Mouse (Mus musculus) monocyte, adult 5-6 weeks (primary cell): Measurements from ENCODE around the gene 0610040J01Rik. TPM values are rescaled to one million over a fixed set of nuclear protein-coding genes. Genes with fewer than 3 reads are reported as not detected.
A peak's percentile ranks its signal among the peaks of the same experiment; 100 is the strongest.
"Not testable (repeated sequence)": the region's sequence is repeated elsewhere in the genome, so short reads cannot be mapped to it uniquely, and the experiment has no call there.

Source experiments
- ATAC-seq: fragments of 153-309, 156-312 bp; replicated peaks from 2 replicates; pipeline ENCODE4 v1.8.0; 2017; ENCODE audit warnings: mild to moderate bottlenecking; ENCODE audit not compliant: low TSS enrichment, insufficient number of reproducible peaks, severe bottlenecking, poor library complexity, low FRiP score
- total RNA-seq: library from RNA; stranded (forward); fragments of 200-1000, 200-491, 200-594 nt; gene quantifications from 3 replicates; pipeline ENCODE4 v1.2.3, GENCODE M21; 2017

Gene 0610040J01Rik
- total RNA-seq, 1 experiment from 2014 or later: 1.5 TPM

GRCm38 (mm10) chr5:63887111-63887510 is 74.9 kb downstream of the 0610040J01Rik start:
- no peak for ATAC-seq

- ATAC-seq: no peak
Observed at GRCm38 (mm10) chr5:63891241-63891640, 79.1 kb downstream of the 0610040J01Rik start.

GRCm38 (mm10) chr5:63891912-63892311 is 79.7 kb downstream of the 0610040J01Rik start:
- no peak for ATAC-seq

- ATAC-seq: not testable (repeated sequence)
Observed at GRCm38 (mm10) chr5:63897001-63897819, 85.0 kb downstream of the 0610040J01Rik start.

- ATAC-seq: no peak
Observed at GRCm38 (mm10) chr5:63897820-63898110, 85.6 kb downstream of the 0610040J01Rik start.

DNA sequence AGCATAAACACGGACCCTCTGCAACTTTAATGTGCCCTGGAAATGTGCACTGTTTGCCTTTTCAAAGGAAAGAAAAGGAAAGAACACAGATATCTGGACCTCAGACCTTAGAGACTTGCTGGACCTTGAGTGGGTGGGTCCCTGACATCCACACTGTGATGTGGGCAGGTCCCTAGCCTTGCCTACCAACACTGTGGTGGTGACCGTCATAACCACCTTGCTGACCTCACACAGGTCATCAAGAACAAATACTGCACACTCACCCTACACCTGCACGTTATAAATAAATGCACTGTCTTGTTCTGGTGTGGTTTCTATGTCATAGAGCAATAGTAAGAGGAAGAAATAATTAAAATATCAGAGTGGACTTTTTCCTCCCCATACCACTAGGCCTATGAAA is 91.2 kb downstream of the 0610040J01Rik start:
- ATAC-seq: no peak

DNA sequence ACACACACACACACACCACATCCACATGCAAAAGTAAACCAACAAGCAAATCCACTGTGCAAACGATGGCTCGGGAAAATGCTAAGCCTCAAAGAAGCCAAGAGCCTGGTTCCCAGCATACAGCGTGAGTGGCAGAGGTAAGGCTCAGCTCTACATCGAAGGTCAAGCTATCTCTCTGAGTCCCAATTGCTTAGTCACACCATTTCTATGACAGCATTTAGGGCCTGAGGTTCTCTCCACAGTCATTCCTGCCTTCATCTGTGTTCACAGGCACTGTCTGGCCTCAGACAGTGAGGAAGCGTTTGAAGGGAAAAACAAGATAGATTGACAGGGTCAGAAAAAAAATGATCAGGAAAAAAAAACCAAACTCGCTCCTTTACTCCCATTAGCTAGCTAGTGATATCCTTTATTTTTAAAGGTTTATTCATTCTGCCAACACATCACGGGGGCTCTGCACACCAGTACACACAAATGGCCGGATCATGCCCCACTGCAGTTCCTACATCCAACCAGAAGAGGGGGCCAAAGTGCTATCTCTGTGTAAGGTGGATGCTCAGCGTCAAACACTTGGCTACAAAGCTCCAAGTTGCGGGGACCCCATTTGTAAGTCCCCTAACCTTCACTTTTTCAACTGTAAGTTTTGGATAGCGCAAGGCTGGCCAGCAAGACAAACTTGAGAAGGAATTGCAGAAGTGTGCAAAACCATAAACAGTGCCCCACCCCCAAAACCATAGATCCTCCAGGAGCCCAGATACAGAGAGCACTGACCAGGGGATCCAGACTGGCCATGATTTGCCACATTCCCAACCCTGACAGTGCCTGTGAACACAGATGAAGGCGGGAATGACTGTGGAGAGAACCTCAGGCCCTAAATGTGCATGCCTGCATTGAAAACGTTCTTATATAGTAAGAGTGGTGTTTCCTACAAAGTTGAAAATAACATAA is 94.3 kb downstream of the 0610040J01Rik start:
- peak; percentile 87 for ATAC-seq

GRCm38 (mm10) chr5:63907513-63907912 is 95.3 kb downstream of the 0610040J01Rik start:
- no peak for ATAC-seq

DNA sequence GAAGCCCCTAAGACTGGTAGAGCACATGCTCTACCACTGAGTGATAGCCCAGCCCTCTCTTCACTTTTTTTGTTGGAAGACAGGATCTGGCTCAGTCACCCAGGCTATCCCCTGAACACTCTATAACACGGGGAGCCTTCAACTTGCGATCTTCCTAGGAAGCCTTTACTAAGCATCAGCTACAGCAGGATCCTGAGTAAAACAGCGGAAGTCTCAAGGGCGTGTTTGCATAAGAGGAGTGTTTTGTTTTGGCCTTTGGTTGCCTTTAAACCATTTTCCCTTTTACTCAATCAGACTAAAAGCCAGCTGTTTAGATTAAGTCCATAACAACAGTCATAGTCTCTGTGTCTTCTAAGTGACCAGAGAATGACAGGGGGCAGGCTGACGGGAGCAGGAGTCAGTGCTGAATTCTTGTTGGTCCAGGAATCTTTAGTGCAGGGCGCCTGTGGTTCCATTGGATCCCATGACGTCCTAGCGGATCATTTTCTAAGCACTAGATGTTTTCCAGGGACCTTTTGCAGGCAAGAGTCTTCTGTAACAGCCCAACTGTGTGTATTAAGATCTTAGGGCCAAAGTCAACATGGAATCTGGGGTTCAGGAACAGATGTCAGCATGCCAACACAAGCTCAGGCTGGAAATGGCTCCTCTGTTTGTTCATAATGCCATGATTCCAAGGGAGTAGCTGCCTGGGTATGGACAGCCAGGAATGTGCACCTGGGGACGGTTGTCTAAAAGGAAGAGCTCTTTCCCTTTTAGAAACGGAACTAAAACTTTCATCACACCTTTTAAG is 98.2 kb downstream of the 0610040J01Rik start:
- ATAC-seq: no peak

GRCm38 (mm10) chr5:63914896-63915295 is 102.7 kb downstream of the 0610040J01Rik start:
- no peak for ATAC-seq

DNA sequence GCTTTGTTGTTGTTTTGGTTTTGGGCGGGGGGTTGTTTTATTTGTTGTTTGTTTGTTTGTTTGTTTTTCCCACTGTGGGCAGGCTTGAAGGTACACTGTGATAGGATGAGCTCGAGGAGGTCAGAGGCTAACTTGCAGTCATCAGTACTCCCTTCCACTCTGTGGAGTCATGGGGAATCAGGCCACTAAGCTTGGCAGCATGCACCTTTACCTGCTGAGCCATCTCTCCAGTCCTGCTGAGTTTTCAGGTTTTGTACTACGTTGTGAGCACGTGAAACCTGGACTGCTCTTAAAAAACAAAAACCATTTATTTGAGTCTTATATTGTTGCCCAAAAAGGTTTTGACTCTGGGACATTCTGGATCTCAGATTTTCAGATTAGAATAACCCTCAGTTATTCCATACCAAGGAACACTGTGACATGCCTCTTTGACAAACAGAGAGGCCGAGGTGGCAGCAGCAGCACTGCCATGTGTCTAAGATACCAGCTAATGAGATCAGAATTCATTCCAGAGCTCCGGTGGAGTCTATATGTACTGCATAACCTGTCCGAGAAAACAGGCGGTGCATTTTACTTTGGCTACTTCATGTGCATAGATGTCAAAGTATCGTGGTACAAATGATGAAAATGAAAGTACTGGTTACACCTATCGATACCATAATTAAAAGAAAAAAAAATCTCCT is 104.4 kb downstream of the 0610040J01Rik start:
- ATAC-seq: no peak

DNA sequence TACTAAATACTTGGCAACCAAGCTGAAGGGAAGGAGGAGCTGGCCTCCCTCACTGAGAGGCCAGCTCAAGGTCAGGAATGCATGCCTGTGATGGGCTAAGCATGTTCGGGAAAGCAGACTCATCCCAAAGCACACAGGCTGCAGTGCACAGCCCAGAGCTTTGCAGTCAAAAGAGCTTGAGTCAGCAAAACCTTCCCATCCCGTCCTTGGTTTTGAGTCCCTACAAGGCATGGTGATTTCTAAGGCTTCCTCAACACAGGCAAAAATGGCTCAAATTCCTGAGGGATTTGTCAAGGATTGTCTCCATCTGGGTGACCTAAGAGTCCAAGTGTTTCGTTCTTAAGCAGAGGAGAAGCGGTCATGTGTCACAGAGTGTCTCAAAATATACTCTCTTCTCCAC is 106.0 kb downstream of the 0610040J01Rik start:
- ATAC-seq: no peak

- ATAC-seq: no peak
Observed at GRCm38 (mm10) chr5:63923305-63924025, 111.3 kb downstream of the 0610040J01Rik start.

GRCm38 (mm10) chr5:63925035-63925628 is 113.0 kb downstream of the 0610040J01Rik start:
- no peak for ATAC-seq

DNA sequence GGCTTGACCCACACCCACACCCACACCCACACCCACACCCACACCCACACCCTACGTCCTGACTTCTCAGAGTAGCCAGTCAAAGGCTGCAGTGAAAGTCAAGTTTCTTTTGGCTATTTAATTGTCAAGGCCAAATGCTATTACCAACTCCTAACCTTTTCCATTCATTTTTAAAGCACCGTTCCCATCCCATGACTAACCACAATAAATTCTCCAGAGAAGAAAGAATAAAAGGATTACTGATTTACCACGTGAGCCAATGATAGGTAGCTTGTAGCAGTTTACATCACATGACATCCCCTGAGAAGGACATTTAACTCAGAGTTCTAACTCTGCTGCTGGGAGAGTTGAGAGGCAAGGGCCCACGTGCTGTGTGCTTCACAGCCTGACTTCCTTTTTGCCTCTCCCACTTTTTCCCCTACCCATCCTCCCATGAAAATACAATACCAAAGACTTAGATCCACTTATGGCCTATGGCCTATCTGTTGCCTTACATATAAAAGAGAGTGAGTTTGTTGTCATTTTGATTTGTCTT is 118.7 kb downstream of the 0610040J01Rik start:
- ATAC-seq: no peak

GRCm38 (mm10) chr5:63932829-63933228 is 120.7 kb downstream of the 0610040J01Rik start:
- ATAC-seq: no peak

DNA sequence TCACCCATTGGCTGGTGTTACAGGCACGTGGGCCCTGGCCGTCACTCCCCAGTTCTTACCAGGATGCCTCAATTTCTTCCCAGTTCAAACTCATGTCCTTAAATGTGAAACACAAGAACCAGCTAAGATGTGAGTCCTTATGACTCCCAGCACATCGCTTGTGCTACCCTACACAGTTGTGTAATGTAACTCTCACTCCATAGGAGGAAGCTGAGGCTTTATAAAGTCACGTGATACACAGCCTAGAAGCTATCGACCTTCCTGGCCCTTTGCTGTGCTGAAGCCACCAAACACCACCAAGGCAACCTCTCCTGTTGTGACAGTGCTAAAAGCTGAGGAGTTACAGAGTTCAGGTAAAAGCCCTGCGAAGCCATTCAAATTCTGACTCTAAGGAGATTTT is 123.4 kb downstream of the 0610040J01Rik start:
- ATAC-seq: peak; percentile 45; the same call in 1 of the 2 replicates
